In the genomic region with DNA sequence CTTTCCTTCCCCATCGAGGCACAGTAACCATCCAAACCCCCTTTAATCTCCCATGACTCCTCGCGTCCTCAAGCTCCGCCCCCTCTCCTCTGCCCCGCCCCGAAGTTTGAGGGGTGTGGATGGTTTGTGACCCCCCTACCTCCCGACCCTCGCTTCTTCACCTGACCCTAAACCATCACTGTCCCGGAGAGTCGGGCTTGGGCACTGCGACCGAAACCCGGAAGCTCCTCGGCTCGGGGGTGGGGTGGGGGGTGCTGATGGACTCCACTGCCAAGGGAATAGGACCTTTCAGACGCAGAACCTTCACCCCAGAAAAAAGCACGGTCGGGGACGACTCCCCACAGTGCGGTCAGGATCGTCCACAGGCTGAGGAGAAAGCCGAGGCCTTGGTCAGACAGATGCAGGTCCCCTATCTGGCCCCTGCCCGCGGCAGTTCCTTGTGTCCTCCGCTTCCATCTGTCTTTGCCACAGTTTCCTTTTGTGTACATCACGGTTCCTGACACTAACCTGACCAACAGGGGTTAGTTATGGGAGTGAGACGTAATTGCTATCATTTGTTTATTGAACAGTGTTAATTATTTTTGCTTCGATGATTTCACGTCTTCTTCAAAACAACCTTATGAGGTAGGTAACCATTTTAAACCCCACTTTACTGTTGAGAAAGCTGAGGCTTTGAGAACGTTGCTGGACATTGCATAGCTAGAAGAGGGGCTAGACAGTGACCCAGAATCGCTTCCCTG, we compare ENCODE assay signal across 8 mouse cellular contexts. TPM values are rescaled to one million over a fixed set of nuclear protein-coding genes. Genes with fewer than 3 reads are reported as not detected.
A peak's percentile ranks its signal among the peaks of the same experiment; 100 is the strongest.
DNase-seq lines count a peak whose midpoint lies in the region; ATAC-seq and TF ChIP-seq lines count a peak whose summit lies in the region.

No protein-coding gene starts in this region.

- H3K27ac ChIP-seq in layer of hippocampus, adult 2 months: peak overlapping the region; percentile 96
- peak overlapping the region; percentile 86 for H3K27ac ChIP-seq in bone marrow, adult 2 months (ENCODE audit: control insufficient read depth, insufficient read depth, low read depth, low read length, poor library complexity)
- peak overlapping the region; percentile 89 for H3K27ac ChIP-seq in forebrain, embryonic 15.5 days (replicated peaks)
- peak overlapping the region; percentile 85 for H3K27ac ChIP-seq in liver, embryonic 13.5 days
- H3K27ac ChIP-seq in stomach, embryonic 16.5 days (ENCODE audit: low read length): peak overlapping the region; percentile 84

- peak; percentile 65 for ATAC-seq in forebrain, embryonic 15.5 days (replicated peaks)
- ATAC-seq in liver, embryonic 13.5 days (ENCODE audit: low read depth): peak; percentile 57
- peak; percentile 75 for ATAC-seq in stomach, embryonic 16.5 days (ENCODE audit: insufficient read depth, low FRiP score)

- H3K9me3 ChIP-seq in forebrain, embryonic 15.5 days: no peaks in the 10 kb centered on the region
- H3K9me3 ChIP-seq in liver, embryonic 13.5 days (replicated peaks): no peaks in the 10 kb centered on the region
- H3K9me3 ChIP-seq in stomach, embryonic 16.5 days (replicated peaks; ENCODE audit: control insufficient read depth, low read length): no peaks in the 10 kb centered on the region

- no peak for TF ChIP-seq POLR2A in bone marrow, adult 2 months (IDR thresholded peaks at IDR 0.05; ENCODE audit: borderline replicate concordance, control insufficient read depth, low read depth, low read length)

- DNase-seq in layer of hippocampus, adult 2 months (ENCODE audit: low spot score in 2 of 2): no peak
- no peak for DNase-seq in layer of hippocampus, adult 9-11 months
- no peak for DNase-seq in liver, embryonic 13.5 days
- DNase-seq in left cerebral cortex, adult 9 months (ENCODE audit: low spot score in 2 of 2): no peak
- DNase-seq in left cerebral cortex, adult 11 months (ENCODE audit: low spot score): no peak

- H3K36me3 ChIP-seq in forebrain, embryonic 15.5 days: peaks cover 23% of the 10 kb centered on the region
- peaks cover 31% of the 10 kb centered on the region for H3K36me3 ChIP-seq in liver, embryonic 13.5 days
- 0 out of 2 replicates have a peak, but pooled peaks cover 3% of the 10 kb centered on the region for H3K36me3 ChIP-seq in stomach, embryonic 16.5 days (ENCODE audit: control insufficient read depth, insufficient read depth, low read length)

- WGBS in bone marrow, adult 2 months: 3% methylated on average over 31 of the region's 31 CpGs
- WGBS in forebrain, embryonic 15.5 days: 5% methylated on average over 31 of the region's 31 CpGs
- 3% methylated on average over 31 of the region's 31 CpGs for WGBS in liver, embryonic 13.5 days (ENCODE audit: insufficient replicate concordance)
- 2% methylated on average over 31 of the region's 31 CpGs for WGBS in stomach, embryonic 16.5 days

- no peaks in the 10 kb centered on the region for H3K4me1 ChIP-seq in bone marrow, adult 2 months (ENCODE audit: control insufficient read depth, insufficient read depth, low read length)
- peaks cover 20% of the 10 kb centered on the region for H3K4me1 ChIP-seq in forebrain, embryonic 15.5 days
- H3K4me1 ChIP-seq in liver, embryonic 13.5 days (replicated peaks): peaks cover 45% of the 10 kb centered on the region
- H3K4me1 ChIP-seq in stomach, embryonic 16.5 days (ENCODE audit: control insufficient read depth, insufficient read depth, low read length): peaks cover 10% of the 10 kb centered on the region

- no peak for TF ChIP-seq CTCF in layer of hippocampus, adult 2 months (conservative IDR thresholded peaks at IDR 0.05)
- TF ChIP-seq CTCF in bone marrow, adult 2 months (IDR thresholded peaks at IDR 0.05; ENCODE audit: control insufficient read depth, insufficient read depth, low read length): no peak

- H3K27me3 ChIP-seq in forebrain, embryonic 15.5 days: no peaks in the 10 kb centered on the region
- no peaks in the 10 kb centered on the region for H3K27me3 ChIP-seq in liver, embryonic 13.5 days
- no peaks in the 10 kb centered on the region for H3K27me3 ChIP-seq in stomach, embryonic 16.5 days (ENCODE audit: control insufficient read depth, insufficient read depth, low read length)

- peak overlapping the region; percentile 87 for H3K9ac ChIP-seq in forebrain, embryonic 15.5 days (replicated peaks)
- H3K9ac ChIP-seq in liver, embryonic 13.5 days: peak overlapping the region; percentile 93
- peak overlapping the region; percentile 91 for H3K9ac ChIP-seq in stomach, embryonic 16.5 days (ENCODE audit: low read length)

- peak overlapping the region; percentile 90 for H3K4me2 ChIP-seq in forebrain, embryonic 15.5 days (replicated peaks)
- peak overlapping the region; percentile 84 for H3K4me2 ChIP-seq in liver, embryonic 13.5 days
- peak overlapping the region; percentile 66 for H3K4me2 ChIP-seq in stomach, embryonic 16.5 days (ENCODE audit: low read depth, low read length)

- peak overlapping the region; percentile 86 for H3K4me3 ChIP-seq in layer of hippocampus, adult 2 months
- peak overlapping the region; percentile 82 for H3K4me3 ChIP-seq in bone marrow, adult 2 months (replicated peaks; ENCODE audit: control insufficient read depth, low read depth, low read length)
- H3K4me3 ChIP-seq in forebrain, embryonic 15.5 days: peak overlapping the region; percentile 94
- peak overlapping the region; percentile 88 for H3K4me3 ChIP-seq in liver, embryonic 13.5 days (replicated peaks)
- peak overlapping the region; percentile 84 for H3K4me3 ChIP-seq in stomach, embryonic 16.5 days (replicated peaks; ENCODE audit: low read length)

RNA-seq across cellular contexts. Expression of a gene that starts 0.5 kb away (rescaled TPM):
- 10 to 100 TPM; 61.1 to 67.4 TPM for total RNA-seq in layer of hippocampus, adult 2 months (2021)
- 20.4 and 36.9 TPM in 2 replicates for polyA plus RNA-seq in bone marrow, adult 2 months (2011; ENCODE audit: insufficient read depth, insufficient read length, low replicate concordance, missing spikeins)
- polyA plus RNA-seq in forebrain, embryonic 15.5 days (2015; fragmentation: Nextera tagmentation; extraction: Ambion mirVana): 73.1 and 73.4 TPM in 2 replicates
- polyA plus RNA-seq in liver, embryonic 13.5 days (2015; fragmentation: Nextera tagmentation; extraction: Ambion mirVana): 22.8 and 24.9 TPM in 2 replicates
- 53.0 and 53.4 TPM in 2 replicates for polyA plus RNA-seq in stomach, embryonic 16.5 days (2015; fragmentation: Nextera tagmentation; extraction: Ambion mirVana)

RNA-seq across cellular contexts. Expression of a gene that starts 11.2 kb away (rescaled TPM):
- total RNA-seq in layer of hippocampus, adult 2 months (2021): 100 to 1,000 TPM; 165 to 169 TPM
- polyA plus RNA-seq in bone marrow, adult 2 months (2011; ENCODE audit: insufficient read depth, insufficient read length, low replicate concordance, missing spikeins): 18.3 and 30.4 TPM in 2 replicates
- 27.6 and 29.5 TPM in 2 replicates for polyA plus RNA-seq in forebrain, embryonic 15.5 days (2015; fragmentation: Nextera tagmentation; extraction: Ambion mirVana)
- 4.6 and 4.9 TPM in 2 replicates for polyA plus RNA-seq in liver, embryonic 13.5 days (2015; fragmentation: Nextera tagmentation; extraction: Ambion mirVana)
- 12.2 and 13.2 TPM in 2 replicates for polyA plus RNA-seq in stomach, embryonic 16.5 days (2015; fragmentation: Nextera tagmentation; extraction: Ambion mirVana)

RNA-seq across cellular contexts. Expression of a gene that starts 16.7 kb away (rescaled TPM):
- total RNA-seq in layer of hippocampus, adult 2 months (2021): 1 to 10 TPM; 2.0 TPM
- polyA plus RNA-seq in bone marrow, adult 2 months (2011; ENCODE audit: insufficient read depth, insufficient read length, low replicate concordance, missing spikeins): 0.52 TPM in 1 of 2 replicates, not detected in the other
- not detected in 2 replicates for polyA plus RNA-seq in forebrain, embryonic 15.5 days (2015; fragmentation: Nextera tagmentation; extraction: Ambion mirVana)
- polyA plus RNA-seq in liver, embryonic 13.5 days (2015; fragmentation: Nextera tagmentation; extraction: Ambion mirVana): 0.06 and 0.08 TPM in 2 replicates
- polyA plus RNA-seq in stomach, embryonic 16.5 days (2015; fragmentation: Nextera tagmentation; extraction: Ambion mirVana): 0.12 TPM in 1 of 2 replicates, not detected in the other

RNA-seq across cellular contexts. Expression of a gene that starts 34.3 kb away (rescaled TPM):
- 100 to 1,000 TPM; 122 to 138 TPM for total RNA-seq in layer of hippocampus, adult 2 months (2021)
- 95.0 and 126 TPM in 2 replicates for polyA plus RNA-seq in bone marrow, adult 2 months (2011; ENCODE audit: insufficient read depth, insufficient read length, low replicate concordance, missing spikeins)
- 105 and 107 TPM in 2 replicates for polyA plus RNA-seq in forebrain, embryonic 15.5 days (2015; fragmentation: Nextera tagmentation; extraction: Ambion mirVana)
- polyA plus RNA-seq in liver, embryonic 13.5 days (2015; fragmentation: Nextera tagmentation; extraction: Ambion mirVana): 70.0 and 81.5 TPM in 2 replicates
- polyA plus RNA-seq in stomach, embryonic 16.5 days (2015; fragmentation: Nextera tagmentation; extraction: Ambion mirVana): 70.5 and 71.4 TPM in 2 replicates

RNA-seq across cellular contexts. Expression of a gene that starts 36.6 kb away (rescaled TPM):
- 1 to 10 TPM; 1.0 to 1.1 TPM for total RNA-seq in layer of hippocampus, adult 2 months (2021)
- 18.5 and 39.2 TPM in 2 replicates for polyA plus RNA-seq in bone marrow, adult 2 months (2011; ENCODE audit: insufficient read depth, insufficient read length, low replicate concordance, missing spikeins)
- polyA plus RNA-seq in forebrain, embryonic 15.5 days (2015; fragmentation: Nextera tagmentation; extraction: Ambion mirVana): 5.6 and 7.0 TPM in 2 replicates
- polyA plus RNA-seq in liver, embryonic 13.5 days (2015; fragmentation: Nextera tagmentation; extraction: Ambion mirVana): 14.6 and 16.4 TPM in 2 replicates
- polyA plus RNA-seq in stomach, embryonic 16.5 days (2015; fragmentation: Nextera tagmentation; extraction: Ambion mirVana): 10.8 and 12.4 TPM in 2 replicates
